Mouse (Mus musculus) stomach, postnatal 0 days (tissue): ENCODE results near the gene Hspb11.

Experiments
- CTCF ChIP-seq: IDR thresholded peaks from 2 replicates; pipeline ENCODE4 v1.5.1; 2016; ENCODE audit warnings: antibody characterized with exemption, low read depth, mild to moderate bottlenecking, moderate library complexity
- EP300 ChIP-seq: optimal IDR thresholded peaks from 2 replicates; pipeline ENCODE3; 2016; ENCODE audit warnings: antibody characterized with exemption

- no peak for TF ChIP-seq CTCF
- TF ChIP-seq EP300, result no peak
These were observed 27.6 kb downstream of the Hspb11 start for GRCm38 (mm10) chr4:107280843-107281475.
